Mouse (Mus musculus): ENCODE data around the gene Scamp3.

Scamp3 gene

DNA sequence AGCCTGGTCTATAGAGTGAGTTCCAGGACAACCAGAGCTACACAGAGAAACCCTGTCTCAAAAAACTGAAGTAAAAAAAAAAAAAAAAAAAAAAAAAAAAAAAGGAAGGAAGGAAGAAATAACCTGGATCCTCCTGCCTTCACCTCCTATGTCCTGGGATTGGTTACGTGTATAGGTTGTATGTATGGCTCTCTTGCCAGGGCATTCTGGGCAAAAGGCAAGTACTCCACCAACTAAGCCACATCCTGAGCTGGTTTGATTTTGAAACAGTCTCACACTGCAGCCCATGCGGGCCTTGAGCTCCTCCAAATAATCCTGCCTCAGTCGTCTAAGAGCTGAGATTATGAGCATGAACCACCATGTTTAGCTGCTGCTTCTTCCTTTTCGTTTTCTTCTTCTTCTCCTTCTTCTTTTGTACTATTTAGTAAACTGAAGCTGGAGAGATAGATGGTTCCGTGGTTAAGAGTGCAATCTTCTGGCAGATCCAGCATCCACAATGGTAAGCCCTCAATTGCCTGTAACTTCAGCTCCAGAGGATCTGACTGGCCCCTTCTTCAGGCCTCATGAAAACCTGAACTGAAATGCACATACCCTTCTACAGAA lies 13.5 kb upstream of the Scamp3 start:
- no peak for DNase-seq

DNA sequence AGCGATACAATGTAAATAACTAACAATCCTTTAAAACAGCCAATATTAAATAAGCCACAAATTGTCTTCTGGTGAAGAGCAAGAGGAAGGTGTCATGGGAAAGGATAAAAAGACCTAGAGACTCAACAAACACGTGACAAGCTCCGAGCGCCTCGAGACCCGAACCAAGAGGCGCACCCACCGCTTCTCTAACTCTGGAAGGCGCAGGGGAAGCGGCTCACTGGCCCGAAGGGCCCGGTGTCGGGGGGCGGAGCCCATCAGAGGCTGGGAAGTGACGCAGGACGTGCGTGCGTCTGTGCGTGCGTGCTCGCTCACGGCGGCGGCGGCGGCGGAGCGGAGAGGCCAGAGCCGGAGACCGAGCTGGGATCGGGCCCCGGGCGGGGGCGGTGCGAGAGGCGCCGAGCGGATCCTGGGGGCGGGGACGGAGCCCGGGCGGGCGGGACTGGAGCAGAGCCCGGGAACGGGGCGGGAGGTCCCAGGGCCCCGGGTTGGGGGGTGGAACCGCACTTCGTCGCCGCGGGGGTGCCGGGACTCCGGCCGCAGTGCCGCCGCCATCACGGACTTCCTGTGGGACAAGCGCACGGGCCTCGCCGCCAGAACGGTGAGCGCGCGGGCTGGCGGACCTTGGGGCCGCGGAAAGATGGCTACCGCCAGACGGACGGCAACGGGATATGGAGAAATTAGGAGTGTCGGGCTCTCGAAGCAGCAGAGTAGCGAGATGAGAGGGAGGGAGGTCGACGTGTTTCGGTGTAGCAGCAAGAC lies 12.6 kb upstream of the Scamp3 start, which contains the start of gene Clk2:
Gene Clk2 (plus strand): TSS at position 290 of the 762 bp plus-strand sequence.
- peak; percentile 95 to 97 for DNase-seq

DNA sequence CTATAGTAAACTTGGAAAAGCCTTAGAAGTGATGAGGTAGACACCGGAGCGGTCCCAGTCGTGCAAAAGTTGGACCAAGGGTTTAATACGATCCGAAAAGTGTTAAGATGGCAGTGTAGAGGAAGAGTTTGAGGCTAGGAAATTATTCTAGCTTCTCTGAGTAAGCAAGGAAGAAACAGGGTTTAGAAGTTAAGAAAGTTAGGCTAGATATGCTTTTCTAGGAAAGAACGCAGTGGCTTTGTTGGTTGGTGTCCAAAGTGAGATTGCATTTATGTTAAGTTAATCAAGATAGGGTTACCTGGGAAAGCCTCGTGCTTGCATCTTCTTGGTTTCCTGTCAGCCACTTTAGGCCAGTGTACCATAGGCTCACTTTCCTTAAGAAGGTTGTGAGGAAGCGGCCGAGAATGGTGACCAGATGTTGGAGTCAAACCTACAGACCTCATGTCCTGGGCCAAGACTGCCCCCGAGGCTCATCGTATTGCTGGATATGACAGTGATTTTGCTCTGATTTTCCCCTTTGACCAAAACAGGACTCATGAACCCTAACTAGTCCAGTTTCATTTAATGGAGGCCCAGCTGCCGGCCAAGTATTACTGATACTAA lies 11.9 kb upstream of the Scamp3 start:
- no peak for DNase-seq

DNA sequence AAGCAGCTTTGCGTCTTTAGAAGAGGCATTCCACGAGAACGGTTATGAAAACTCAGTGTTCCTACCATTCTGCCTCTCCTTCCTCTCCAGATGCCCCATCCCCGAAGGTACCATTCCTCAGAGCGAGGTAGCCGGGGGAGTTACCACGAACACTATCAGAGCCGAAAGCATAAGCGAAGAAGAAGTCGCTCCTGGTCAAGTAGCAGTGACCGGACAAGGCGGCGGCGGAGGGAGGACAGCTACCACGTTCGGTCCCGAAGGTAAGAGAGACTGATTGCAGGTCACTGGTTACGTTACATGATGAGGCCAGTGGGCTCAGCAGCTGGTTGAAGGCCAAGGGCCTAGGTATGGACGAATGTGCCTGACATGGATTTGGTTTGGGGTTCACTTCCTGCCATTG lies 10.3 kb upstream of the Scamp3 start:
- DNase-seq = no peak

DNA sequence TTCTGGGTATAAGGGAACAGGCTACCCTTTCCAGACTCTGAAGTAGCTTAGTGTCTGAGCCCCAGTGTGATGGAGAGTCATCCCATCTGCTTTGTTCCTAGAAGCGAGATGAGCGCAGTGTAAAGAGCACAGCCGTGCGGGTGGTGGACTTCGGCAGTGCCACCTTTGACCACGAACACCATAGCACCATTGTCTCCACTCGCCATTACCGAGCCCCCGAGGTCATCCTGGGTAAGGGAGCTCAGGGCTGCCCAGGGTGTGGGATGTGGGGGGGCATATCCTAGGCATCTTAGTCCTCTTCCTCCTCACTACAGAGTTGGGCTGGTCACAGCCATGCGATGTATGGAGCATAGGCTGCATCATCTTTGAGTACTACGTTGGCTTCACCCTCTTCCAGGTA lies 2.4 kb upstream of the Scamp3 start:
- DNase-seq = no peak

DNA sequence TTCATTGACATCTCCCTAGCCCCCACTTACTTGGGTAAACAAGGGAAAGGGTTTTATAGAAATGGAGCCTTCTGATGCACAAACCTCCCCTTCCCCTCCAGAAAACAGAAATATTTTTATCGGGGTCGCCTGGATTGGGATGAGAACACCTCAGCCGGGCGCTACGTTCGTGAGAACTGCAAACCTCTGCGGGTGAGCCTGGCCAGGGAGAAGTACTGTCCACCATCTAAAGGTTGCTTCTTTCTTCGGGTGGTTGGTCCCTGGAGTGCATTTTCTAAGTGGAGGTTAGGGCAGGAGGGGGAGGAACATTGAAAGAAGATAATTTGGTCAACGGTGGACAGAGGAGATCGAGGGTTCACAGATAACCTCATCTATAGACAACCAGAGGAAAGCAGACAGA lies 1.7 kb upstream of the Scamp3 start:
- DNase-seq = no peak

DNA sequence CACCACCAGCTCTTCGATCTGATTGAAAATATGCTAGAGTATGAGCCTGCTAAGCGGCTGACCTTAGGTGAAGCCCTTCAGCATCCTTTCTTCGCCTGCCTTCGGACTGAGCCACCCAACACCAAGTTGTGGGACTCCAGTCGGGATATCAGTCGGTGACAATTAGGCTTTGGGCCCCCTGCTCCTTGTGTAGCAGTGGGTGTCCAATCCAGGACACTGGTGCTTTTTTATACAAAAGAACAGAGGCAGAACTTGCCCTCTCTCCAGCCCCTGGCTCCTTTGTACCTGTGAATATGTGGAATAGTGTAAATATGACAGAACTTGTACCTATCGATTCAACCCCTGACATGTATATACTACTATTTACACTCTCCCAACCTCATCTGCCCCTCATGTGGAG lies 852 bp upstream of the Scamp3 start:
- no peak for DNase-seq

DNA sequence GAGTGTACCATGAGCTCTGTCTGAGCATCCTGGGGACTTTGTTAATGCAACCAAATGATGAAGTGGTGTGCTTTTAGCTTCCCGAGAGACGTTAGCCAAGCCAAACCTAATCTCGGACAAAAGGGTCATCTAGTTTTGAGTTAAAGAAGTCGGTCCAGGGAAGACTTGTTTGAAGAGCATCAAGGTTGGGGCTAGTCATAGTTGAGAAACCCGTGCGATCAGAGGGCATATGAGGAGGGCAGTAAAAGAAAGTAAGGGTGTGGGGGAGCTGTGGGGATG lies 773 bp downstream of the Scamp3 start:
- DNase-seq = no peak

DNA sequence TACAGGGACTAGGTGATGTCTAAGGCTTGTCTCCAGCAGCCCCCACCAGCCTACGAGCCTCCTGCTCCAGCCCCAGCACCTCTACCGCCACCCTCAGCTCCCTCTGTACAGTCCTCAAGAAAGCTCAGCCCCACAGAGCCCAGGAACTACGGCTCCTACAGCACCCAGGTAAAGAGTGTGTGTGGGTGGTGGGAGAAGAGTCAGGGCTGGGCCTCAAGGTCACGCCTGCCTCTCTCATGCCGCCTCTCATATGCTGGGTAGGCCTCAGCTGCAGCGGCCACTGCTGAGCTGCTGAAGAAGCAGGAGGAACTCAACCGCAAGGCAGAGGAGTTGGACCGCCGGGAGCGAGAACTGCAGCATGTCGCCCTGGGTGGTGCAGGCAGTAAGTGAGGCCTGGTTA lies 1.8 kb downstream of the Scamp3 start:
- DNase-seq = peak in 1 of 2 experiments; percentile 23

DNA sequence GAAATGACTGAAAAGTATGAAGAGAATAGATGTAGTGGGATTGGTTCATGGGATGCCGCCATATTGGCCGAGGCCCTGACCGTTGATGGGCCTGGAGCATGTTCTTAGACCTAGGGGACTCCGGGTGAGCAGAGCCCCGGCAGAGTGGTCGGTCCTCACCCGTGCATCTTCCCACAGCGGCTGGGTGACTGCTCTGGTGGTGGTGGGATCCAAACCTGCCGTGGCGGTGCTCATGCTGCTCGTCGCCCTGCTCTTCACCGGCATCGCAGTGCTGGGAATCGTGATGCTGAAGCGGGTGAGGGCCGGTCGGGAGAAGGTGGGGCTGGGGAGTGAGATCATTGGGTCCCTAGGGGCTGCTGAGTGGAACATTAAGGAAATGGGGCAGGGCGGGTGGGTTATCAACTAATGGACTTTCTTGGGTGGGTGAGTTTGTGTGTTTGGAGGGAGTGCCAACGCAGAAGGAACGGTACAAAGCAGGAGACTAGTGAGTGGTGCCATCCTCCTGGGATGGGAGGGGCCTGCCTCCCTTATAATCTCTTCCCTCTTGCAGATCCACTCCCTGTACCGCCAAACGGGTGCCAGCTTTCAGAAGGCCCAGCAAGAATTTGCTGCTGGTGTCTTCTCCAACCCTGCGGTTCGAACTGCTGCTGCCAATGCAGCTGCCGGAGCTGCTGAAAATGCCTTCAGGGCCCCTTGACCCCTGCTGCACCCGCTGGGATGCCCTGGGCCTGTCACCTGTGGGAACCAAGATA lies 4.7 kb downstream of the Scamp3 start:
- DNase-seq = peak in 1 of 2 experiments; percentile 23

DNA sequence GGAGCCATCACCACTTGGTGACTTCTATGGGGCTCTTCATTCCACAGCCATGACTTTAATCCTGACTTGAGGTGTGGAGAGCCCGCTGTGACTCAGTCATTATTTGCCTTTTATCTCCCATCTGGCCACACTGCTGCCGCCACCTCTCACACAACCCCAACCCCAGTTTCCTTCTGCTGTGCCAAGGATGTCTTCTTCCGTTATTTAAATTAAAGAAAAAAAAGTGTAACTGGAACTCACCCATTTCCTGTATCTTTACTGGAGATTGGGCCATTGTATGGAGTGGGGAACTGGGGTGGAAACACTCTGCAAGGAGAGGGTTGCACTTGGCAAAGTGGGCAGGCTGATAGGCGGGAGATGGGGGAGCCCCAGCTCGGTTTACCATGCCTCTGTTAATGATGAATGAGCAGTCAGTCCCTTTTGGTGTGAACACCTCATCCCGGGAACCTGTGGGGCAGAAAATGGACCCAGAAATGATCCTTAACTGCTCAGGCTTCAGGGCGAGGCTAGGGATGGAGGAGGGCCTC lies 5.3 kb downstream of the Scamp3 start:
- no peak for DNase-seq

DNA sequence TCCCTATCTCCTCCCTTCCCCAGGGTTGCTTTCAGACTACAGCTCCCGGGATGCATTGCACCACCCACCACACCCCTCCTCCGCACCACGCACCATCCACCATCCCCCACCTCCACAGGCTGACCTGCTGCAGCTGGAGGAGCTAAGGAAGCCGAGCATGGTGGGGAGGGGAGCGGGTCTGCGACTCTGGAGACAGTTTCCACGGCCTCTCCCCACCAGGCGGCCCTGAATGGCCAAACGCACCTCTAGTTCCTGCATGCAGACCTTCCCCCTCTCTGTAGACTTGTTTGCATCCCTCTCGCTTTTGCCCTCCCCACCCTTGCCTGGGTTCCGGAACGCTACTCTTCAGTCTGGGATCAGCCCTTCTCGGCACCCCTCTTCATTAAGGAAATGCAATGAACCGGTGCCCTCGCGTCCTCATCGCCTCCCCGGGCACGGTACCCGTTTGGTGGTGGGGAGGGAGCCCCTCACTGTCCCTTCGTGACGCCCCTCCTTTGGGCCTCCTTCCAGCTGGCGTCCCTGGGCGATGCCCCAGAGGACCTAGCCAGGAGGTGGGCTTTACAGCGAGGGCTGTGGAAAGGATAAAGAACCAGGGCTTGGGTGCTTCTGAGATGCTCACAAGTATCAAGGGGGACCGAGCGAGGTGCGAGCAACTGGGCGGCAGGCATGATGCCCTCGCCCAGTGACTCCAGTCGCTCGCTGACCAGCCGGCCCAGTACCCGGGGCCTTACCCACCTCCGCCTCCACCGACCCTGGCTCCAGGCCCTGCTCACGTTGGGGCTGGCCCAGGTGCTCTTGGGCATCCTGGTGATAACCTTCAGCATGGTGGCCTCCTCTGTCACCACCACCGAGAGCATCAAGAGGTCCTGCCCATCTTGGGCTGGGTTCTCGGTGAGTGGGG lies 6.0 kb downstream of the Scamp3 start, which contains the start of gene Fam189b:
Gene Fam189b (plus strand): TSS at position 86 of the 901 bp plus-strand sequence.
- peak; percentile 91 to 93 for DNase-seq

DNA sequence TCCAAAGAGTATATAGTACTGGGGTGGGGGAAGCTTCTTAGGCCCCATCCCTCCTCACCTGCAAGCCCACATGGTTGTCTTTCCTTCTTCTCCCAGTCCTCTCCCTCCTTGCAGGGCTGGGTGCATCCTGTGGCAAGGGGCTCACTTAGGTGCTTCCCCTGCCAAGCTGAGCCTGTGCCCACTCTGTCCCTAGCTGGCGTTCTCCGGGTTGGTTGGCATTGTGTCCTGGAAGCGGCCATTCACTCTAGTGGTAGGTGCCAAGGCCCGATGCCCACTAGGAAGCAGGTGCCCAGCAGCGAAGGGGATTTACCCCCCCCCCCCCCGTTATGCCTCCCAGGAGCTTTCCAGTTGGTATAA lies 6.7 kb downstream of the Scamp3 start:
- DNase-seq = peak; percentile 57 to 65

DNA sequence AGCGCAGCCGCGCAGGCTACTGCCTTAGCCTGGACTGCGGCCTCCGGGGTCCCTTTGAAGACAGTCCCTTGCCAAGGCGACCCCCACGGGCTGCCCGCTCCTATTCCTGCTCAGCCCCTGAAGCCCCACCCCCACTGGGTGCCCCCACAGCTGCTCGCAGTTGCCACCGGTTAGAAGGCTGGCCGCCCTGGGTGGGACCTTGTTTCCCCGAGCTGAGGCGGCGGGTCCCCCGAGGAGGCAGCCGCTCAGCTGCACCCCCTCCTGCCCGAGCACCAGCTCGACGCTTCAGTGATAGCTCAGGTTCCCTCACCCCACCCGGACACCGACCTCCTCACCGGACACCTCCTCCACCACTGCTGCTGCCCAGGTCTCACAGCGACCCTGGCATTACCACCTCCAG lies 9.9 kb downstream of the Scamp3 start:
- no peak for DNase-seq

DNA sequence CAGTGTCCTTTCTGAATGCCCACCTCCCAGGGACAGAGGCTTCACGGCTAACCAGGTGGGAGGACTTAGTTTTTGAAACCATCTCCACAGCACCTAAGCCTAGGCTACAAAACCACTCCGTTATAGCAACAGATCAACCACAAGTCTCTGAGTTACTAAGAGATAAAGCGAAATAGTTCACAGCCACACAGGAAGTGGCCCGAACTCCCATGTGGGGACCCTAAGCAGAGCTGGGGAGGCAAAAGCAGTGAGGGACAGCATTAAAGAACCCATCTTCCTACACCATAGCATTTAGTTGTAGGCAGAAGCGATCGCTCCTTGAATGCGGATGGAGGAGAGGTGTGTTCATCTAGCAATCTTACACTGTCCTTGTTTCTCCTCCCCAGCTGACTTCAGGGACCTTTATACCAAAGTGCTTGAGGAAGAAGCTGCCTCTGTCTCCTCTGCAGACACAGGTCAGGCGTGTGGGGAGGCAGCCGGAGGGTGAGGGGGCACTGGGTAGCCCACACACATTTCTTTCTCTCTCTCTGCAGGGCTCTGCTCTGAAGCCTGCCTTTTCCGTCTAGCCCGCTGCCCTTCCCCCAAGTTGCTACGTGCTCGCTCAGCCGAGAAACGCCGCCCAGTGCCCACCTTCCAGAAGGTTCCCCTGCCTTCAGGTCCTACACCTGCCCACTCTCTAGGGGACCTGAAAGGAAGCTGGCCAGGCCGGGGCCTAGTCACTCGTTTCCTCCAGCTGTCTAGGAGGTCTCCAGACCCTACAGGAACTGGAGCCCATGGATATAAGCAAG lies 10.6 kb downstream of the Scamp3 start:
- DNase-seq = no peak

DNA sequence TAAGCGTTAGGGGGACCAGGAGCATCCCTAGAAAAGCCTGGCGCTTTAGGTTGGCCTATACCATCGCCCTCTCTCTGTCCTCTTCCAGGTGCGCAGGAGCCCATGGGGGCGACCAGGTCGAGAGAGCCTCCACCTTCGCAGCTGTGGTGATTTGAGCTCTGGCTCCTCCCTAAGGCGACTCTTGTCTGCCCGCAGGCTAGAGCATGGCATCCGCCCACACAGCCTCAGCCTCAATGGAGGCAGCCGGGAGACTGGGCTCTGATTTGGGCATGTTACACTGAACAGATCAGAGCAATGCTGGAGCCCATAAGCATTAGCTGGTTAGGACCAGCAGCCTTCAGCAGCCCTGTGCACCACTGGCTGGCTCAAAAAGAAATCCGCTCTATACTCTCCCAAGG lies 11.2 kb downstream of the Scamp3 start:
- no peak for DNase-seq

DNA sequence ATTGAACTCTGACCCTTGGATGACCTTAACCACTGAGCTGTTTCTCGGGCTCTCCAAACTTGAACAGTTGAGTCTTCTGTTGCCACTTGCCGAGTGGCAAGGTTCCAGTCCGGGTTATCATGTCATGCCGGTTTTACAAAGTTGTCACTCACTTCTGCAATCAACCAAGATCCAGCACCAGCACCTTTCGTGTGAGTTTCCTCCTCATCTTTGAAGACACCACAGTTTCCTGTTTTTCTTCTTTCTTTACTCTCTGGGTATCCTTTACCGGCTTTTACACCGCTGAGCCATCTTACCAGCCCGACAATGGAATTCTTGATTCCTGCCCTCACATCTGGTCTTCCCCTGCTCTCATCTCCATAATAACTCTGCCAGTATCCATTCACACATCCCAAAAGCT lies 13.2 kb downstream of the Scamp3 start:
- no peak for DNase-seq

DNA sequence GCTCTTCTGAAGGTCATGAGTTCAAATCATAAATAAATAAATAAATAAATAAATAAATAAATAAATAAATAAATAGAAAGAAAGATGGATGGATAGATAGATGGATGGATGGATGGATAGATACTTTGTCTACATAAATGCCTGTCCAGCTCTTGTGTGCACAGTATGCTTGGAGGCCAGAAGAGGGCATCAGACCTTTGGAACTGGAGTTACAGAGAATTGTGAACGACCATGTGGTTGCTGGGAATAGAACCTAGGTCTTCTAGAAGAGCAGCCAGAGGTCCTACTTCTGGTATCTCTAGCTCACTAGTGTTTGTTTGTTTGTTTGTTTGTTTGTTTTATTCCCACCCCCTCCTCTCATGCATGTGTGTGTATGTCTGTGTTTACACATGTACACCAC lies 16.1 kb downstream of the Scamp3 start:
- DNase-seq = no peak

DNA sequence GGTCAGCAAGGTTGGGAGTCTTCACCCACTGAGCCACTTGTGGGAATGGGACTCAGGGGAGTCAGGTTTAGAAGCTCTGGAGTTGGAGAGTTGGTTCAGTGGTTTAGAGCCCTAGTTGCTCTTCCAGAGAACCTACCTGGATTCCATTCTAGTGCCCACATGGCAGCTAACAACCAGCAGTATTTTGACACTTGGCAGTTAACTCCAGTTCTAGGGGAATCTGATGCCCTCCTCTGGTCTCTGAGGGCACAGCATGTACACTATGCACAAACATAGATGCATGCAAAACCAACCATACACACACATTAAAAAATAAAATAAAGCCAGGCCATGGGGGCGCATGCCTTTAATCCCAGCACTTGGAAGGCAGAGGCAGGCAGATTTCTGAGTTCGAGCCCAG lies 16.6 kb downstream of the Scamp3 start:
- DNase-seq = no peak

DNA sequence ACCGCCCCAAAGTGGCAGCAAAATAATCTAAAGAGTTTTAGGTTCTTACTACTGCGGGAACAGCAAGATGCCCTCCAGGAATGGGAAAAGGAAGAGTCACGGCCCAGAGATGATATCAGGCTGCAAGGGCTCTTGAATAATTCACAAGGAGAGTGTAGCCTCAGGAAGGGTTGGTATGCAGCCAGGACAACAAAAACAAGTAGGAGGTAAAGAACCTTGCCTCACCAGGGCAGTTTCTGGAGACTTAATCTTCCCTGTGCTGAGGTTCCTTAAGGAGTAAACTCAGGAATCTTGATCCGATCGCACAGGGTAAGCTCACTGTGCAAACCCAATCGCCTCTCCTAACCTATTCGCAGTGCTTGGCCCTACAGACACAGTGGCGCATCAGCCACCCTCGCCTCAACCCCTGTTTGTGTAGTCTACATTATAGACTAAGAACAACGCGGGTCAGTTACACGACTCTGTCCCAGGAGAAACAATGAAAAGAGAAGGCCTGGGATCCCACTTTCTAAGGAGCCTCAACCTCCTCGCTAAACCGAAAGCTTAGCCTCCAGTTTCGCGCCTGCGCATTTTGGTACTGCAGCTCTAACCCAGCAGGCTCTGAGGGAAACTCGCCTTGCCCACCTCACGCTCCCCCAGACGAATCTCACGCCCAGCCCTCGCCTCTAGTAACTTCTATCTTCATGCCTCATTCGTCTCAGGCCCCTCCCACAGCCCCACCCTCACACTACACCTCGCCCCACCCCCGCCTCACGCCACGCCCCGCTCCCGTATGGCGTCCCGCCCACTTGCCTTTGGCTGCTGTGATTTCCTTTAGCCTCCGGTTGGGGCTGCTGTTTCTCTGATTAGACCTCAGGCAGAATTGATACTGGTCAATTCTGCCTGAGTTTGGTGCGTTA lies 19.0 kb downstream of the Scamp3 start:
- DNase-seq = peak; percentile 82 to 93

Measured in cerebellum, postnatal 25 days (tissue).